Mouse (Mus musculus) bone marrow macrophage, adult 2 months (primary cell): ENCODE results near the gene Fbxo47.

Experiments
- CTCF ChIP-seq: IDR thresholded peaks from 2 replicates; pipeline ENCODE4 v1.5.1; 2012; ENCODE audit warnings: low read depth, mild to moderate bottlenecking, low read length, moderate library complexity
- POLR2A ChIP-seq: IDR thresholded peaks from 2 replicates; pipeline ENCODE4 v1.6.1; 2012; ENCODE audit warnings: mild to moderate bottlenecking, low read depth, low read length, borderline replicate concordance

- TF ChIP-seq CTCF: no peak
- no peak for TF ChIP-seq POLR2A
Measured at GRCm38 (mm10) chr11:97829913-97830476, 54.0 kb downstream of the Fbxo47 start.
